In the genomic region with DNA sequence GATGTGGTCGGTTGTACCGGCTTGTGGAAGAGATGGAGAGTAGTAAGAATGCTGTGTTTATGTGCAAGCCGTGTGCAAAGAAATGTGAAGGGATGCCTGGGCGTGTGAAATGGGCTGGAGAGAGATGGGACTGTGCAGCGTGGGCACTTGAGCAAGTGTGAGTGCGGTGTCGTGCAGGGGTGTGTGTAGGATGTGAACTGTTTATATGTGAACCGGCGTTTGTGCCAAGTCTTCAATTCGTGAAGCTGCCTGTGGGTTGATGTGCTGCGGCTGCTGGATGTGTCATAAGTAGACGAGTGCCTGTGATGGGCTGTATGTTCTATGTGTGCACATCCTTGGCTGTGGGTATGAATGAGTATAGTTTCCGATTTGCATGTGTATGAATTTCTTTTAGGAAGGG, we compare ENCODE assay signal across 8 mouse cellular contexts.
DNase-seq lines count a peak whose midpoint lies in the region; ATAC-seq lines count a peak whose summit lies in the region.

No protein-coding gene starts in this region.

- peaks cover 13% of the 10 kb centered on the region for H3K4me1 ChIP-seq in heart, embryonic 16.5 days (ENCODE audit: control insufficient read depth, insufficient read depth, low read length)
- H3K4me1 ChIP-seq in hindbrain, embryonic 13.5 days (replicated peaks), result peaks cover 34% of the 10 kb centered on the region
- H3K4me1 ChIP-seq in midbrain, embryonic 11.5 days (ENCODE audit: control insufficient read depth, insufficient read depth, low read length), result peaks cover 12% of the 10 kb centered on the region

- H3K4me2 ChIP-seq in heart, embryonic 16.5 days (ENCODE audit: low read depth, low read length), result peak overlapping the region; percentile 83
- peak overlapping the region; percentile 94 for H3K4me2 ChIP-seq in hindbrain, embryonic 13.5 days
- H3K4me2 ChIP-seq in midbrain, embryonic 11.5 days, result peak overlapping the region; percentile 98

- DNase-seq in heart, postnatal 36 days, result no peak
- DNase-seq in brain, adult 2 months (ENCODE audit: low read depth, low spot score), result peak; percentile 91
- peak; percentile 88 for DNase-seq in midbrain, embryonic 11.5 days (ENCODE audit: low spot score, missing footprints)
- no peak for DNase-seq in thymus, postnatal 10 days (ENCODE audit: low spot score in 2 of 2)
- DNase-seq in spleen, adult 12 weeks (ENCODE audit: low spot score), result no peak

- 16% methylated on average over 13 of the region's 13 CpGs for WGBS in heart, embryonic 16.5 days
- 10% methylated on average over 13 of the region's 13 CpGs for WGBS in hindbrain, embryonic 13.5 days
- 15% methylated on average over 13 of the region's 13 CpGs for WGBS in midbrain, embryonic 11.5 days

- H3K36me3 ChIP-seq in heart, embryonic 16.5 days (ENCODE audit: control insufficient read depth, insufficient read depth), result no peaks in the 10 kb centered on the region
- H3K36me3 ChIP-seq in hindbrain, embryonic 13.5 days, result no peaks in the 10 kb centered on the region
- H3K36me3 ChIP-seq in midbrain, embryonic 11.5 days (ENCODE audit: control insufficient read depth, insufficient read depth, low read length), result no peaks in the 10 kb centered on the region

- no peak for ATAC-seq in heart, embryonic 16.5 days (replicated peaks; ENCODE audit: extremely low read depth, insufficient read depth, low FRiP score)
- peak; percentile 17; the same call in 1 of the 2 replicates for ATAC-seq in hindbrain, embryonic 13.5 days (ENCODE audit: low FRiP score)
- peak; percentile 43 for ATAC-seq in midbrain, embryonic 11.5 days (ENCODE audit: low FRiP score)
- no peak for ATAC-seq in inflammation-experienced regulatory T-cells, adult 6 months

- intact Hi-C loops in heart, postnatal 36 days (cut with DNase I), result no loop called here

- no peaks in the 10 kb centered on the region; the same call in 1 of the 2 replicates for H3K9me3 ChIP-seq in heart, embryonic 16.5 days (replicated peaks; ENCODE audit: control insufficient read depth, low read length)
- no peaks in the 10 kb centered on the region for H3K9me3 ChIP-seq in hindbrain, embryonic 13.5 days
- H3K9me3 ChIP-seq in midbrain, embryonic 11.5 days (ENCODE audit: control insufficient read depth, low read length), result no peaks in the 10 kb centered on the region

- no peak overlapping the region for H3K9ac ChIP-seq in heart, embryonic 16.5 days (ENCODE audit: low read length)
- peak overlapping the region; percentile 86; the same call in 1 of the 2 replicates for H3K9ac ChIP-seq in hindbrain, embryonic 13.5 days
- peak overlapping the region; percentile 34 for H3K9ac ChIP-seq in midbrain, embryonic 11.5 days (ENCODE audit: low read length)

- H3K27ac ChIP-seq in heart, embryonic 16.5 days (ENCODE audit: low read length), result no peak overlapping the region
- no peak overlapping the region for H3K27ac ChIP-seq in hindbrain, embryonic 13.5 days
- H3K27ac ChIP-seq in midbrain, embryonic 11.5 days (ENCODE audit: low read depth, low read length), result no peak overlapping the region

- H3K4me3 ChIP-seq in heart, embryonic 16.5 days (ENCODE audit: low read length), result peak overlapping the region; percentile 56; the same call in 1 of the 2 replicates
- H3K4me3 ChIP-seq in hindbrain, embryonic 13.5 days, result peak overlapping the region; percentile 65
- peak overlapping the region; percentile 62 for H3K4me3 ChIP-seq in midbrain, embryonic 11.5 days (ENCODE audit: low read depth, low read length)

- peaks cover 62% of the 10 kb centered on the region for H3K27me3 ChIP-seq in heart, embryonic 16.5 days (ENCODE audit: control insufficient read depth, insufficient read depth, low read length)
- H3K27me3 ChIP-seq in hindbrain, embryonic 13.5 days, result peaks cover 38% of the 10 kb centered on the region
- peaks cover 21% of the 10 kb centered on the region for H3K27me3 ChIP-seq in midbrain, embryonic 11.5 days (ENCODE audit: control insufficient read depth, insufficient read depth, low read length)

Comparison
In these comparisons a context has a peak if more than half of its experiments do, and no peak if none do; other contexts are left out.
1. ATAC-seq: peak in hindbrain, embryonic 13.5 days (single experiment) and midbrain, embryonic 11.5 days (single experiment); none in heart, embryonic 16.5 days (single experiment) and inflammation-experienced regulatory T-cells, adult 6 months (single experiment).
2. DNase-seq: peak in brain, adult 2 months (single experiment) and midbrain, embryonic 11.5 days (single experiment); none in heart, postnatal 36 days (0 of 2), thymus, postnatal 10 days (0 of 2) and spleen, adult 12 weeks (single experiment).
3. Peak in every context shown above with its lines, with median percentiles within 50 percentile points of each other: H3K4me2 ChIP-seq and H3K4me3 ChIP-seq.